Mouse (Mus musculus) thymus, adult 18-20 months (tissue): ENCODE data around the gene Olfr1234.

ENCODE experiments used
- DNase-seq, 2 experiments: peaks; one replicate each; pipeline ENCODE4 v3.0.0; 2022; ENCODE audit warnings: mixed read lengths in 2 of 2

Olfr1234 gene

DNA sequence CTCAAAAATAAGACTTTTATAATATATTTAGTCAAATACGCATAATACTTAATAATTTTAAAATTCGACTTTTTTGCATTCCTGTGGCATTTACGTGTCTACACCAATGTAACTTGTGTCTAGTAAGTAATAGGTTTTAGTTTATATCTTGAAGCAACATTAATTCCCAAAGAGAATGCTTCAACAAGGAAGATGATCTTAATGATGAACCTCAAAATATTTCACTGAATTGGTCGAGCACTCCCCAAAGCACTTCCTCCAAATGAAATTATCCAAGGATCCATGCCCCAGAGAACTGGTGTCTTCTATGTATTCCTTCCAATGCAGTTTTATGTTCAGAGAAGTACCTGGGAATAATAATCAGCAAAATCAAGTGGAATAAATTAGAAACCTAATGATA, at the start of gene Olfr1234:
Gene Olfr1234 (minus strand): TSS at position 101 of the 400 bp plus-strand sequence.
- no peak for DNase-seq

- no peak for DNase-seq
Observed at GRCm38 (mm10) chr2:89409576-89409975, 44.9 kb upstream of the Olfr1234 start, which contains the start of gene Olfr1238. TSS of gene Olfr1238 (minus strand) at chr2:89409676.

- DNase-seq, result no peak
Observed at GRCm38 (mm10) chr2:89400882-89401281, 36.2 kb upstream of the Olfr1234 start.

DNA sequence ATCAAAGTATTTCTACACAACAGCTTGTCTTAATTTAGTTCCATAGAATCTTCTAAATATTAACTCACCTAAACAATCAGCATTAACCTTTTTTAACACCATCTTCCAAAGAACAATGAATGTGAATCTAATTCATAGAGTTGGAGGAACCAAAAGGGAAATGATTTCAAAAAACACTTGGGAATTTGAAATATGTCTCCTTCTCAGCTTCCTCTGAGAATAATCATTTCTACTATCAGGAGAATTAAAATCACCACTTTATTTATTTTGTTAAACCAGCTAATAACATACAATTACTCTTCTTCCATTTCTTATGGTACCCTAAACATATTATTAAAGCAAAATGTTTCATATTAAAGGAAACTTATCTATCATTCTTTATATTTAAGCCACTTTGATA, 22.4 kb downstream of the Olfr1234 start, which contains the start of gene Olfr1233:
Gene Olfr1233 (minus strand): TSS at position 101 of the 400 bp plus-strand sequence.
- no peak for DNase-seq

GRCm38 (mm10) chr2:89329575-89329974, 35.1 kb downstream of the Olfr1234 start, which contains the start of gene Olfr1232:
TSS of gene Olfr1232 (minus strand) at chr2:89329675.
- DNase-seq, result no peak
